Mouse (Mus musculus): ENCODE data around the gene Gm45208. TPM values are rescaled to one million over a fixed set of nuclear protein-coding genes. Genes with fewer than 3 reads are reported as not detected.
A peak's percentile ranks its signal among the peaks of the same experiment; 100 is the strongest.
"Not testable (repeated sequence)": the region's sequence is repeated elsewhere in the genome, so short reads cannot be mapped to it uniquely, and the experiment has no call there.

Gene Gm45208
- polyA plus RNA-seq, 1 experiment from 2014 or later = not detected

- H3K27ac ChIP-seq (ENCODE audit: low read depth, low read length) = no peak within 1 kb of the TSS
- 0 out of 2 replicates have a peak within 1 kb of the TSS, but pooled peaks have one; percentile 21 for H3K9ac ChIP-seq (ENCODE audit: low read length)
- H3K36me3 ChIP-seq (ENCODE audit: control insufficient read depth, insufficient read depth, low read length) = no peaks in the 10 kb centered on the region
- 65% methylated on average over 14 of the region's 14 CpGs for WGBS
- peak within 1 kb of the TSS; percentile 13; the same call in 1 of the 2 replicates for H3K4me3 ChIP-seq (ENCODE audit: low read depth, low read length)
- no peaks in the 10 kb centered on the region for H3K4me1 ChIP-seq (ENCODE audit: control insufficient read depth, insufficient read depth, low read length)
- H3K4me2 ChIP-seq (ENCODE audit: low read length) = peak within 1 kb of the TSS; percentile 45
- H3K9me3 ChIP-seq (replicated peaks; ENCODE audit: control insufficient read depth, low read length) = no peaks in the 10 kb centered on the region
- ATAC-seq = no peak
- H3K27me3 ChIP-seq (replicated peaks; ENCODE audit: control insufficient read depth, insufficient read depth, low read length) = no peaks in the 10 kb centered on the region
- DNase-seq (ENCODE audit: low spot score) = no peak
Observed at GRCm38 (mm10) chrX:7680864-7681263, 41.2 kb upstream of the Gm45208 start, which contains the start of gene Magix. Magix (minus strand) TSS chrX:7681251.

GRCm38 (mm10) chrX:7688321-7688720 lies 33.7 kb upstream of the Gm45208 start:
- Histone ChIP-seq H3K27me3 (replicated peaks; ENCODE audit: control insufficient read depth, insufficient read depth, low read length) (no peaks in the 10 kb centered on the region), H3K36me3 (ENCODE audit: control insufficient read depth, insufficient read depth, low read length) (no peaks in the 10 kb centered on the region), H3K27ac (ENCODE audit: low read depth, low read length) (no peak overlapping the region), H3K9ac (ENCODE audit: low read length) (no peak overlapping the region), H3K9me3 (replicated peaks; ENCODE audit: control insufficient read depth, low read length) (no peaks in the 10 kb centered on the region), H3K4me3 (ENCODE audit: low read depth, low read length) (no peak overlapping the region), H3K4me1 (ENCODE audit: control insufficient read depth, insufficient read depth, low read length) (no peaks in the 10 kb centered on the region), H3K4me2 (ENCODE audit: low read length) (no peak overlapping the region)
- WGBS = 96% methylated on average over 2 of the region's 2 CpGs
- ATAC-seq = no peak
- no peak for DNase-seq (ENCODE audit: low spot score)

- Histone ChIP-seq H3K27ac (ENCODE audit: low read depth, low read length) (no peak overlapping the region), H3K4me3 (ENCODE audit: low read depth, low read length) (no peak overlapping the region), H3K27me3 (replicated peaks; ENCODE audit: control insufficient read depth, insufficient read depth, low read length) (no peaks in the 10 kb centered on the region), H3K9ac (ENCODE audit: low read length) (no peak overlapping the region), H3K36me3 (ENCODE audit: control insufficient read depth, insufficient read depth, low read length) (no peaks in the 10 kb centered on the region), H3K9me3 (replicated peaks; ENCODE audit: control insufficient read depth, low read length) (no peaks in the 10 kb centered on the region), H3K4me1 (ENCODE audit: control insufficient read depth, insufficient read depth, low read length) (no peaks in the 10 kb centered on the region), H3K4me2 (ENCODE audit: low read length) (no peak overlapping the region)
- WGBS = 78% methylated on average over 3 of the region's 3 CpGs
- no peak for DNase-seq (ENCODE audit: low spot score)
- ATAC-seq = no peak
Observed at GRCm38 (mm10) chrX:7690486-7690885, 31.6 kb upstream of the Gm45208 start.

- Histone ChIP-seq H3K4me3 (ENCODE audit: low read depth, low read length) (no peak overlapping the region), H3K36me3 (ENCODE audit: control insufficient read depth, insufficient read depth, low read length) (no peaks in the 10 kb centered on the region), H3K4me2 (ENCODE audit: low read length) (no peak overlapping the region), H3K9ac (ENCODE audit: low read length) (no peak overlapping the region), H3K27ac (ENCODE audit: low read depth, low read length) (no peak overlapping the region), H3K27me3 (replicated peaks; ENCODE audit: control insufficient read depth, insufficient read depth, low read length) (no peaks in the 10 kb centered on the region), H3K9me3 (replicated peaks; ENCODE audit: control insufficient read depth, low read length) (no peaks in the 10 kb centered on the region), H3K4me1 (ENCODE audit: control insufficient read depth, insufficient read depth, low read length) (no peaks in the 10 kb centered on the region)
- DNase-seq (ENCODE audit: low spot score) = peak; percentile 26
- ATAC-seq = no peak
- WGBS = 40% methylated on average over 4 of the region's 4 CpGs
Observed at GRCm38 (mm10) chrX:7692862-7693261, 29.2 kb upstream of the Gm45208 start.

GRCm38 (mm10) chrX:7696520-7696919 lies 25.5 kb upstream of the Gm45208 start:
- no peaks in the 10 kb centered on the region for H3K9me3 ChIP-seq (replicated peaks; ENCODE audit: control insufficient read depth, low read length)
- no peaks in the 10 kb centered on the region for H3K4me1 ChIP-seq (ENCODE audit: control insufficient read depth, insufficient read depth, low read length)
- peaks cover 8% of the 10 kb centered on the region; the same call in 1 of the 2 replicates for H3K36me3 ChIP-seq (ENCODE audit: control insufficient read depth, insufficient read depth, low read length)
- 50% methylated on average over 6 of the region's 6 CpGs for WGBS
- H3K27me3 ChIP-seq (replicated peaks; ENCODE audit: control insufficient read depth, insufficient read depth, low read length) = no peaks in the 10 kb centered on the region
- no peak; the same call in 1 of the 2 replicates for ATAC-seq
- H3K4me2 ChIP-seq (ENCODE audit: low read length) = peak overlapping the region; percentile 39
- H3K27ac ChIP-seq (ENCODE audit: low read depth, low read length) = no peak overlapping the region
- DNase-seq (ENCODE audit: low spot score) = no peak
- no peak overlapping the region for H3K9ac ChIP-seq (ENCODE audit: low read length)
- H3K4me3 ChIP-seq (ENCODE audit: low read depth, low read length) = no peak overlapping the region

- Histone ChIP-seq H3K9me3 (replicated peaks; ENCODE audit: control insufficient read depth, low read length) (no peaks in the 10 kb centered on the region), H3K27ac (ENCODE audit: low read depth, low read length) (no peak within 1 kb of the TSS), H3K9ac (ENCODE audit: low read length) (peak within 1 kb of the TSS; percentile 56), H3K4me3 (ENCODE audit: low read depth, low read length) (peak within 1 kb of the TSS; percentile 48), H3K4me2 (ENCODE audit: low read length) (peak within 1 kb of the TSS; percentile 58), H3K36me3 (ENCODE audit: control insufficient read depth, insufficient read depth, low read length) (peaks cover 10% of the 10 kb centered on the region; the same call in 1 of the 2 replicates), H3K27me3 (replicated peaks; ENCODE audit: control insufficient read depth, insufficient read depth, low read length) (no peaks in the 10 kb centered on the region), H3K4me1 (ENCODE audit: control insufficient read depth, insufficient read depth, low read length) (no peaks in the 10 kb centered on the region)
- WGBS = 27% methylated on average over 33 of the region's 33 CpGs
- peak; percentile 98 for DNase-seq (ENCODE audit: low spot score)
- ATAC-seq = peak; percentile 98
Observed at GRCm38 (mm10) chrX:7696954-7697381, 25.1 kb upstream of the Gm45208 start, which contains the start of gene Gpkow. Gpkow (plus strand) TSS chrX:7697131.

GRCm38 (mm10) chrX:7713764-7714134 lies 8.3 kb upstream of the Gm45208 start:
- H3K4me1 ChIP-seq (ENCODE audit: control insufficient read depth, insufficient read depth, low read length); H3K27me3 ChIP-seq (replicated peaks; ENCODE audit: control insufficient read depth, insufficient read depth, low read length); DNase-seq (ENCODE audit: low spot score); H3K27ac ChIP-seq (ENCODE audit: low read depth, low read length); H3K9me3 ChIP-seq (replicated peaks; ENCODE audit: control insufficient read depth, low read length); H3K36me3 ChIP-seq (ENCODE audit: control insufficient read depth, insufficient read depth, low read length); ATAC-seq: not testable (repeated sequence)
- Histone ChIP-seq H3K4me3 (ENCODE audit: low read depth, low read length) (peak overlapping the region; percentile 28), H3K9ac (ENCODE audit: low read length) (peak overlapping the region; percentile 53), H3K4me2 (ENCODE audit: low read length) (peak overlapping the region; percentile 45)
- 56% methylated on average over 5 of the region's 12 CpGs for WGBS

GRCm38 (mm10) chrX:7714135-7714899 lies 7.7 kb upstream of the Gm45208 start, which contains the start of gene Wdr45:
Wdr45 (plus strand) TSS chrX:7714333.
- peak; percentile 98 for ATAC-seq

GRCm38 (mm10) chrX:7716058-7716457 lies 6.0 kb upstream of the Gm45208 start:
- not testable (repeated sequence) for H3K27ac ChIP-seq (ENCODE audit: low read depth, low read length); ATAC-seq; H3K4me2 ChIP-seq (ENCODE audit: low read length); H3K27me3 ChIP-seq (replicated peaks; ENCODE audit: control insufficient read depth, insufficient read depth, low read length); H3K9ac ChIP-seq (ENCODE audit: low read length); H3K36me3 ChIP-seq (ENCODE audit: control insufficient read depth, insufficient read depth, low read length); H3K4me3 ChIP-seq (ENCODE audit: low read depth, low read length); H3K4me1 ChIP-seq (ENCODE audit: control insufficient read depth, insufficient read depth, low read length); DNase-seq (ENCODE audit: low spot score); H3K9me3 ChIP-seq (replicated peaks; ENCODE audit: control insufficient read depth, low read length)
- WGBS = 50% methylated on average over 1 of the region's 1 CpGs

More at GRCm38 (mm10) chrX:7714135-7714899, 7.7 kb upstream of the Gm45208 start, which contains the start of gene Wdr45:
- not testable (repeated sequence) for H3K36me3 ChIP-seq (ENCODE audit: control insufficient read depth, insufficient read depth, low read length); H3K4me1 ChIP-seq (ENCODE audit: control insufficient read depth, insufficient read depth, low read length); H3K27ac ChIP-seq (ENCODE audit: low read depth, low read length); H3K27me3 ChIP-seq (replicated peaks; ENCODE audit: control insufficient read depth, insufficient read depth, low read length); H3K9me3 ChIP-seq (replicated peaks; ENCODE audit: control insufficient read depth, low read length)
- Histone ChIP-seq H3K9ac (ENCODE audit: low read length) (peak within 1 kb of the TSS; percentile 53), H3K4me3 (ENCODE audit: low read depth, low read length) (peak within 1 kb of the TSS; percentile 28), H3K4me2 (ENCODE audit: low read length) (peak within 1 kb of the TSS; percentile 45)
- 28% methylated on average over 21 of the region's 60 CpGs for WGBS
- DNase-seq (ENCODE audit: low spot score) = peak; percentile 97
